Mouse (Mus musculus): ENCODE results near the gene Aasdhppt. TPM values are rescaled to one million over a fixed set of nuclear protein-coding genes. Genes with fewer than 3 reads are reported as not detected.

The Aasdhppt gene
- total RNA-seq, 1 experiment = 38.9 TPM

DNA sequence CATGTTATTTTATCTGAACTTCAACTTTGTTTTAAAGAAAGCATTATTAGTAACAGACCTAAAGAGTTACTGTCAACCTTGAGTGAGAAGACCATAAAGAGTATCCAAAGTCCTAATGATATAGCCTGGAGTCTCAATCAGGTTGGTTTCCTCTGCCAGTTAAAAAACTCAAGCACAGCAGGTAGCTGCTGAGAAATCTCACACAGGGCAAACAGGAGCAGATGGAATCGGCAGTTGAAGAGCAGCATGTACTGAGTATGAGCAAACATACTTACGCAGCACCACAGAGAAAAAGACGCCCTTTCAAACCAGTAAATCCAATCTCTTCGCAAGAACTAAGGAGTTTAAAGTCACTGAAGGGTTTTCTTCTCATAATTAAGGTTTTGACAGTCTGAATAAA, 4.7 kb upstream of the Aasdhppt start:
- Histone ChIP-seq H3K27ac (ENCODE audit: insufficient read depth, low read depth, low read length, poor library complexity, severe bottlenecking) (no peak overlapping the region), H3K36me3 (ENCODE audit: control insufficient read depth, insufficient read depth, low read length, poor library complexity, severe bottlenecking) (no peaks in the 10 kb centered on the region), H3K4me3 (ENCODE audit: insufficient read depth in 1 of 2, low read depth in 1 of 2, low read length in 2 of 2, poor library complexity in 1 of 2, severe bottlenecking in 1 of 2) (no peak overlapping the region), H3K9me3 (ENCODE audit: control insufficient read depth, insufficient read depth, low read depth, low read length) (no peaks in the 10 kb centered on the region), H3K4me1 (ENCODE audit: control insufficient read depth in 2 of 2, insufficient read depth in 2 of 2, low read length in 2 of 2, poor library complexity in 1 of 2) (no peaks in the 10 kb centered on the region; a peak in 1 of 4 replicates), H3K9ac (ENCODE audit: insufficient read depth, low read depth, low read length, poor library complexity, severe bottlenecking) (no peak overlapping the region)
- TF ChIP-seq ZNF384 (IDR thresholded peaks at IDR 0.05; ENCODE audit: low read depth, low read length) (no peak), HCFC1 (IDR thresholded peaks at IDR 0.05; ENCODE audit: borderline replicate concordance, insufficient read depth, low read length) (no peak), MAFK (IDR thresholded peaks at IDR 0.05; ENCODE audit: insufficient read depth, low read depth, low read length) (no peak), CHD2 (IDR thresholded peaks at IDR 0.05; ENCODE audit: low read depth, low read length) (no peak), ZC3H11A (IDR thresholded peaks at IDR 0.05; ENCODE audit: borderline replicate concordance, low read depth, low read length) (no peak)
- DNase-seq (ENCODE audit: low read depth, low spot score) = no peak
- in situ Hi-C loops (cut with MboI; ENCODE audit: low sequenced_read_pairs in 2 of 2, unreplicated experiment in 2 of 2) = no loop called here

DNA sequence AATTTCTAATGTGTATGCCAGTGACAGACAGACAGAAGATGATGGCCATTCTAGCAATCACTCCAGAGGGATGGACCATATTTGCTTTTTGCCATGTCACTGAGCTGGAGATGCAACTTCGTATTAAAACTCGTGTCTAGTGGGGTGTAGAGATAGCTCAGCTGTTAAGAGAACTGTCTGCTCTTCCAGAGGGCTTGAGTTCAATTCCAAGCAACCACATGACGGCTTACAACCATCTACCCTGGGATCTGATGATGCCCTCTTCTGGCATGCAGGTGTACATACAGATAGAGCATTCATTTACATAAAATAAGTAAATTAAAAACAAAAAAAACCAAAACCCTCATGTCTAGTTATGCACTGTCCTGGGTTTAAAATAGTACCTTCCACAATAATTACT, 1.9 kb upstream of the Aasdhppt start:
- Histone ChIP-seq H3K9me3 (ENCODE audit: control insufficient read depth, insufficient read depth, low read depth, low read length) (no peaks in the 10 kb centered on the region), H3K36me3 (ENCODE audit: control insufficient read depth, insufficient read depth, low read length, poor library complexity, severe bottlenecking) (no peaks in the 10 kb centered on the region), H3K4me1 (ENCODE audit: control insufficient read depth in 2 of 2, insufficient read depth in 2 of 2, low read length in 2 of 2, poor library complexity in 1 of 2) (peaks cover 0 to 2% of the 10 kb centered on the region in 2 experiments; a peak in 1 of 4 replicates), H3K9ac (ENCODE audit: insufficient read depth, low read depth, low read length, poor library complexity, severe bottlenecking) (no peak overlapping the region), H3K27ac (ENCODE audit: insufficient read depth, low read depth, low read length, poor library complexity, severe bottlenecking) (no peak overlapping the region), H3K4me3 (ENCODE audit: insufficient read depth in 1 of 2, low read depth in 1 of 2, low read length in 2 of 2, poor library complexity in 1 of 2, severe bottlenecking in 1 of 2) (peak overlapping the region in 1 of 2 experiments; percentile 91; a peak in 2 of 4 replicates)
- in situ Hi-C loops (cut with MboI; ENCODE audit: low sequenced_read_pairs in 2 of 2, unreplicated experiment in 2 of 2) = no loop called here
- TF ChIP-seq CHD2 (IDR thresholded peaks at IDR 0.05; ENCODE audit: low read depth, low read length) (no peak), ZNF384 (IDR thresholded peaks at IDR 0.05; ENCODE audit: low read depth, low read length) (no peak), HCFC1 (IDR thresholded peaks at IDR 0.05; ENCODE audit: borderline replicate concordance, insufficient read depth, low read length) (no peak), ZC3H11A (IDR thresholded peaks at IDR 0.05; ENCODE audit: borderline replicate concordance, low read depth, low read length) (no peak), MAFK (IDR thresholded peaks at IDR 0.05; ENCODE audit: insufficient read depth, low read depth, low read length) (no peak)
- no peak for DNase-seq (ENCODE audit: low read depth, low spot score)

DNA sequence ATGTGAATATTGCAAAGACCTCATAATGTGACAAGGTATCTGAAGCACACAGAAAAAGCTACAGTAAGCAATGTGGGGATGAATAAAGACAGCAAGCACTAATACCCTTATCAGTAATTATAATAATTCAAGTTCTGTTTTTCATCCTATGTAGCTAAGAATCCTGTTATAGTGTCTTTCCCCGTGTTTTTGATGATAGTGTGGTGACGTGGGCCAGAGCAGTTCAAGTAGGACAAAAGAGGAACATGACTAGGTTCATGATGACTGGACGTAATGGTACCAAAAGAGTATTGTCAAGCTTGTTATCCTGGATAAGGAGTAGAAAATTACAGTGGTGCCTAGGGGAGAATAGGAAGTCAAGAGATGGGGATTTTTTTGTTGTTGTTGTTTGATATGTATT, 1.4 kb upstream of the Aasdhppt start:
- Histone ChIP-seq H3K4me3 (ENCODE audit: insufficient read depth in 1 of 2, low read depth in 1 of 2, low read length in 2 of 2, poor library complexity in 1 of 2, severe bottlenecking in 1 of 2) (peak overlapping the region; percentile 89 to 91), H3K9ac (ENCODE audit: insufficient read depth, low read depth, low read length, poor library complexity, severe bottlenecking) (no peak overlapping the region), H3K36me3 (ENCODE audit: control insufficient read depth, insufficient read depth, low read length, poor library complexity, severe bottlenecking) (peaks cover 1% of the 10 kb centered on the region; the same call in 1 of the 2 replicates), H3K9me3 (ENCODE audit: control insufficient read depth, insufficient read depth, low read depth, low read length) (no peaks in the 10 kb centered on the region), H3K27ac (ENCODE audit: insufficient read depth, low read depth, low read length, poor library complexity, severe bottlenecking) (no peak overlapping the region), H3K4me1 (ENCODE audit: control insufficient read depth in 2 of 2, insufficient read depth in 2 of 2, low read length in 2 of 2, poor library complexity in 1 of 2) (peaks cover 0 to 2% of the 10 kb centered on the region in 2 experiments; a peak in 1 of 4 replicates)
- no peak for DNase-seq (ENCODE audit: low read depth, low spot score)
- TF ChIP-seq ZC3H11A (IDR thresholded peaks at IDR 0.05; ENCODE audit: borderline replicate concordance, low read depth, low read length) = no peak
- TF ChIP-seq MAFK (IDR thresholded peaks at IDR 0.05; ENCODE audit: insufficient read depth, low read depth, low read length) = no peak
- no peak for TF ChIP-seq ZNF384 (IDR thresholded peaks at IDR 0.05; ENCODE audit: low read depth, low read length)
- no peak for TF ChIP-seq HCFC1 (IDR thresholded peaks at IDR 0.05; ENCODE audit: borderline replicate concordance, insufficient read depth, low read length)
- TF ChIP-seq CHD2 (IDR thresholded peaks at IDR 0.05; ENCODE audit: low read depth, low read length) = no peak
- in situ Hi-C loops (cut with MboI; ENCODE audit: low sequenced_read_pairs in 2 of 2, unreplicated experiment in 2 of 2) = no loop called here

DNA sequence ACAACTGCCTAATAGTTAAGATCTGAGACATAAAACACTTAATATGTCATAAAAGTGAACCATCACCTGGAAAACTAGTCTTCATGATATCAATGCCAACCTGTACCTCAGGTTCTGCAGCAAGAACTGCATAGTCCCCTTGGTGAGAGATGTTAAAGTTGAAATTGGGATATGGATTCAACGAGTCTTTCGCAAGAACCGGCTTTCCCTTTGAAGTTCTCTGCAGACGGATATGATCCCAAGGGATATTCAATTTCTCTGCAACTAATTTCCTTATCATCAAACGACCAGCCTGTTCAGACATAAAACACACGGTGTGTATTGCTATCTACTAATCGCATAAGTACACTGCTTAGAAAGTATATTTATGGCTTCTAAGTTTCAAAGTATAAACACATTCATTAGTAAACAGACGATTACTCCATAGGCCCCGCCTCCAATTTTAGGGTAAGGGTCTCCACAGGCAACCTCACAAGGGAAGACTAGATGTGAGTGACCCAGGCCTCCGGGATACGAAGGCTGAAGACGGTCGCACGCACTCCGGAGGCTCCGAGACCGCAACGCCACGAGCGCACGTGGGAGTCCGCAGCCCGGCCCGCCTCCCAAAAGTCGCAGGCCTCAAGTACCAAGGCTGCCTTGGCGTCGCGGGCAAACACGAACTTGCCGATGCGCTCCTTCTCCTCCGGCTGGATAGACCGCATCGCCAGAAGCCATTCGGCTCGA, 482 bp downstream of the Aasdhppt start:
- H3K4me1 ChIP-seq (ENCODE audit: control insufficient read depth in 2 of 2, insufficient read depth in 2 of 2, low read length in 2 of 2, poor library complexity in 1 of 2) = peaks cover 0 to 2% of the 10 kb centered on the region in 2 experiments; a peak in 1 of 4 replicates
- H3K36me3 ChIP-seq (ENCODE audit: control insufficient read depth, insufficient read depth, low read length, poor library complexity, severe bottlenecking) = peaks cover 2% of the 10 kb centered on the region; the same call in 1 of the 2 replicates
- DNase-seq (ENCODE audit: low read depth, low spot score) = peak; percentile 13
- peak overlapping the region; percentile 94 for H3K27ac ChIP-seq (ENCODE audit: insufficient read depth, low read depth, low read length, poor library complexity, severe bottlenecking)
- H3K9ac ChIP-seq (ENCODE audit: insufficient read depth, low read depth, low read length, poor library complexity, severe bottlenecking) = peak overlapping the region; percentile 100
- in situ Hi-C loops (cut with MboI; ENCODE audit: low sequenced_read_pairs in 2 of 2, unreplicated experiment in 2 of 2) = no loop called here
- no peaks in the 10 kb centered on the region for H3K9me3 ChIP-seq (ENCODE audit: control insufficient read depth, insufficient read depth, low read depth, low read length)
- peak overlapping the region; percentile 94 to 99 for H3K4me3 ChIP-seq (ENCODE audit: insufficient read depth in 1 of 2, low read depth in 1 of 2, low read length in 2 of 2, poor library complexity in 1 of 2, severe bottlenecking in 1 of 2)
- TF ChIP-seq CHD2 (IDR thresholded peaks at IDR 0.05; ENCODE audit: low read depth, low read length) (no peak), ZNF384 (IDR thresholded peaks at IDR 0.05; ENCODE audit: low read depth, low read length) (no peak)
